Mouse (Mus musculus): ENCODE data around the gene 6030498E09Rik.

6030498E09Rik gene

DNA sequence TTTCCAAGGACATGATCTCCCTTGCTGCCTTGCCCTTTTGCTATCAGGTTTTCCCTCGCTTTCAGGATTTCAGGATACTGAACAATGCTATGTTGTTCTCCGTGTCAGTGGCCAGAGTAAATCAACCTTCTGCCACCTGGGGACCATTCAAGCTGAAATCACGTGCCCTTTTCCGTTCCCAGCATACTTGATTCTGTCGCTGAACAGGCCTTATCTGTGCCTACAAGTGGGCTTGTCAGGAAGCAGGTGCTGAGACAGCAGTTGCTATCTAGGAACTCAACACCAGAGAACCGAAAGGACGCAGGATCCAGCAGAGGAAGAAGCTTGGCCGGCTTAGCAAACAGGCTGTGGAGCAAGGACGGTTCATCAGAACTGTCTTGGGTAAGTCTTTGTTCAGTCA is at the start of gene 6030498E09Rik:
Gene 6030498E09Rik, plus strand, starts transcription at position 194 of the 400 bp plus-strand sequence.
- DNase-seq: no peak

- no peak for DNase-seq
These were observed 42.4 kb upstream of the 6030498E09Rik start for GRCm38 (mm10) chrX:38730081-38730480.

GRCm38 (mm10) chrX:38730639-38731038 is 41.8 kb upstream of the 6030498E09Rik start:
- DNase-seq: no peak

DNA sequence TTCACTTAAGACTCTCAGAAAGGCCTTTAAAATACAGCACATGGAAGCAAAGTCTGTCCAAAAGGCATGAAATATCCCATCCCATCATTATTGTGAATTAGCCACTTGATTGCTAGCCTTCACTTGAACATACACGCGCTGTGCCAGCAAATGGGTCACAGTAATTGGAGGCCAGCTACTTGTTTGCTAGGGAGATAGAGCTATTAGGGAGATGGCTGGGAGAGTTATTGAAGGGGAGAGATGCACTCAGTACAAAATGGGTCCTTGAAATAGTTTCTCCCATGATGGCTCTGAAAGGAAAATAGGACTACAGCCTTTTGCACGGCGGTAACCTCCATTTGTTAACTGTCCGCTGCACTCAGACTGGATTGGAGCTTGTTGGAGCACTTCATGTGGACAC is 38.8 kb upstream of the 6030498E09Rik start:
- DNase-seq: no peak

GRCm38 (mm10) chrX:38734916-38735880 is 37.3 kb upstream of the 6030498E09Rik start:
- no peak for DNase-seq

GRCm38 (mm10) chrX:38771453-38771852 is 1.0 kb upstream of the 6030498E09Rik start:
- no peak for DNase-seq

DNA sequence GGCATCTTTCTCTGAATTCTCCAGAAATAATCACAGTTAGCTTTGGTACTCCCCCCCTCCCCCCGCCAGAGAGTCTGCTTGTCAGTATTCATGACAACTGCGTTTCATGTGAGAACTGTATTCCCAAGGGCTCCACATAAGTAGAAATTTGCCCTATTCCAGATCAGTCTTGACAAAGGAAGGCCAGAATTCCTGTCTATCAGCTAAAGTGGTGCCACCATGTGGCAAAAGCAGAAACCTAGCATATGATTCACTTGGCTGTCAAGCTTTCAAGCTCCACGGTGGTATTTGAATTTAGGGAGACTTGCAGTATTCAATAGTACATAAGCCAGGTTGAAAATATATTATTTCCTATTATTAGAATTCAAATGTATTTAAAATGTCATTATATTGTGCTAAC is 585 bp upstream of the 6030498E09Rik start:
- DNase-seq: no peak

DNA sequence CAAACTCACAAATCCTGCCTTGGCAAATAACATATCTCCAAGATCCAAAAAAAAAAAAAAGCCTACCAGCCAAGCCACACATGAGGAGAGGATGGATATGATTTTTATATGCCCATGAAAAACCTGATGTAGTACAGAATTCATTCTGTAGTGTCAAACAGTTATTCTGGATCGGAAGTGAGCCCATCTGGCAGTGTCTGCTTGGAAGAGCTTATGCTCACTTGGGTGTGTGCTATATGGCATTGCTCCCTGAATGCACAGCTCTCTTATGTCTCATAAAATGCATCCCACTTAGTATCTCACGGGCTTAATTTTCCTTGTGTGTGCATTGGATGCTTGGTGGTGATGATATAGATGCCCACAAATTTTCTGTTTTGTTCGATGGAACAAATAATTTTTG is 21.9 kb downstream of the 6030498E09Rik start:
- no peak for DNase-seq

DNA sequence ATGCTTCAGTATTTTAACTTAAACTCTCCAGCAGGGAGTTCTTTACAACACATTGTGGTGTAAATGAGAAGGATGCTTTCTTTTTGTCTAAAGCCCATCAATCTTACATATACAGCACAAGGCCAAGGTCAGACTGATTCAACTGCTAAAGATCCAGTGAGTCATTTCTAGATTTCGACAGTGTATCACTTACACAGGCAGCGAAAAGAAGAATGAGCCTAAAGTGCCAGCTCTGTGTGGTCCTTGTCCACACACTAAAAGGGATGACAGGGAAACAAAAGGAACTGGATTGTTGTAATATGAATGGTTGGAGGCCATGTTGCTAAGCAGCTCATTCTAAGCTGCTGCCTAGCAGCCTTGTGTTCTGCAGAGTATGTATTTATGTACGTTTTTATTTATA is 41.5 kb downstream of the 6030498E09Rik start:
- DNase-seq: no peak

- no peak for DNase-seq
These were observed 44.4 kb downstream of the 6030498E09Rik start for GRCm38 (mm10) chrX:38816841-38817240.

DNA sequence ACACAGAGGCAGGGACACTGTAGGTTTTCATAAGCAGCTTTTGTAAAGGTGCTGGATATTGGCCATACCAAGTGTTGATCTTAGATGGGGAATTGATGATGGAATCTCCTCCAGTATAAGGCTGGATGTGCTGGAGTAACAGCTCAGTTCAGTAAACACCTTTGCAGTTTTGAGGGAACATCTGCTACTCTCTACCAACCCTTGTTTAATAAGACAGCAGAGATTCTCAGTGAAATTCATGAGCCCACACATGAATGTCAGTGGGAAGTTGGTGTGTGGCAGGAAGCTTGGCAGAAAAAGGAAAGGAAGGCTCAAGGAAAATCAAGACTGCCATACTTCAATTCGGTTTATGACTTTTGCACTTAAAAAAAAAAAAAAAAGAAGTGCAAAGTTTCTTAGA is 186.1 kb downstream of the 6030498E09Rik start:
- no peak for DNase-seq

GRCm38 (mm10) chrX:38996265-38996664 is 223.8 kb downstream of the 6030498E09Rik start:
- no peak for DNase-seq

All from B cell, adult 2 months (primary cell).